Mouse (Mus musculus) myocyte (in vitro differentiated cells): ENCODE measurements around the gene Cend1. TPM values are rescaled to one million over a fixed set of nuclear protein-coding genes. Genes with fewer than 3 reads are reported as not detected.
A peak's percentile ranks its signal among the peaks of the same experiment; 100 is the strongest.

Experiments used
- H3K27me3 ChIP-seq: one replicate; pipeline ENCODE4 v1.6.1; 2011; ENCODE audit not compliant: control insufficient read depth, insufficient read depth, insufficient read length
- H3K36me3 ChIP-seq: one replicate; pipeline ENCODE4 v1.6.1; 2011; ENCODE audit not compliant: control insufficient read depth, insufficient read depth
- H3K4me2 ChIP-seq: one replicate; pipeline ENCODE4 v1.6.1; 2011; ENCODE audit warnings: low read depth, control low read depth
- H3K4me3 ChIP-seq: one replicate; pipeline ENCODE4 v1.5.1; 2011; ENCODE audit warnings: mild to moderate bottlenecking, control low read depth, moderate library complexity
- H3K79me2 ChIP-seq: one replicate; pipeline ENCODE4 v1.6.1; 2011; ENCODE audit not compliant: control insufficient read depth, insufficient read depth
- H3ac ChIP-seq: one replicate; pipeline ENCODE4 v1.6.1; 2011; ENCODE audit not compliant: control insufficient read depth, insufficient read length
- CEBPB ChIP-seq: IDR thresholded peaks from 2 replicates; pipeline ENCODE4 v1.6.1; 2011; ENCODE audit warnings: mild to moderate bottlenecking, moderate library complexity; ENCODE audit not compliant: poor library complexity, insufficient read depth, severe bottlenecking
- E2F4 ChIP-seq: IDR thresholded peaks from one replicate; pipeline ENCODE4 v1.6.1; 2011; ENCODE audit warnings: mild to moderate bottlenecking, control low read depth, moderate library complexity; ENCODE audit not compliant: insufficient read depth
- MAX ChIP-seq: IDR thresholded peaks from one replicate; pipeline ENCODE4 v1.6.1; 2011; ENCODE audit warnings: low read depth, mild to moderate bottlenecking, control low read depth
- MYOD1 ChIP-seq, 3 experiments: IDR thresholded peaks; one replicate each; pipeline ENCODE4 v1.6.1; 2011; ENCODE audit warnings: control low read depth in 2 of 3, low read depth in 2 of 3, mild to moderate bottlenecking in 2 of 3, moderate library complexity in 1 of 3; ENCODE audit not compliant: insufficient read length in 2 of 3, control insufficient read depth in 1 of 3
- MYOG ChIP-seq, 3 experiments: IDR thresholded peaks; one replicate each; pipeline ENCODE4 v1.6.1; 2011; ENCODE audit warnings: control low read depth in 2 of 3, low read depth in 2 of 3, mild to moderate bottlenecking in 2 of 3; ENCODE audit not compliant: insufficient read length in 2 of 3, control insufficient read depth in 1 of 3, insufficient read depth in 1 of 3
- POLR2A ChIP-seq: IDR thresholded peaks from one replicate; pipeline ENCODE4 v1.6.1; 2011; ENCODE audit warnings: low read depth, mild to moderate bottlenecking, control low read depth, moderate library complexity; ENCODE audit not compliant: insufficient read length
- POLR2AphosphoS2 ChIP-seq: IDR thresholded peaks from one replicate; pipeline ENCODE4 v1.6.1; 2011; ENCODE audit warnings: low read depth, control low read depth; ENCODE audit not compliant: insufficient read length
- REST ChIP-seq: IDR thresholded peaks from one replicate; pipeline ENCODE4 v1.6.1; 2011; ENCODE audit warnings: mild to moderate bottlenecking, control low read depth, moderate library complexity; ENCODE audit not compliant: insufficient read depth, insufficient read length
- SRF ChIP-seq: IDR thresholded peaks from one replicate; pipeline ENCODE4 v1.6.1; 2011; ENCODE audit warnings: low read depth; ENCODE audit not compliant: control insufficient read depth, insufficient read length
- TCF12 ChIP-seq: IDR thresholded peaks from one replicate; pipeline ENCODE4 v1.6.1; 2011; ENCODE audit warnings: mild to moderate bottlenecking, control low read depth; ENCODE audit not compliant: poor library complexity, insufficient read depth, severe bottlenecking
- TCF3 ChIP-seq: IDR thresholded peaks from one replicate; pipeline ENCODE4 v1.6.1; 2011; ENCODE audit warnings: low read depth, control low read depth; ENCODE audit not compliant: insufficient read length
- USF1 ChIP-seq: IDR thresholded peaks from one replicate; pipeline ENCODE4 v1.6.1; 2011; ENCODE audit warnings: low read depth, mild to moderate bottlenecking, control low read depth, moderate library complexity
- polyA plus RNA-seq: library from polyadenylated mRNA; unstranded; fragments of >200 nt; fragmentation: generic; extraction: Trizol; gene quantifications from one replicate; pipeline ENCODE4 v1.2.1, GENCODE M21; 2012; ENCODE audit warnings: missing spikeins

Cend1 gene
- polyA plus RNA-seq, 1 experiment: 0.25 TPM

DNA sequence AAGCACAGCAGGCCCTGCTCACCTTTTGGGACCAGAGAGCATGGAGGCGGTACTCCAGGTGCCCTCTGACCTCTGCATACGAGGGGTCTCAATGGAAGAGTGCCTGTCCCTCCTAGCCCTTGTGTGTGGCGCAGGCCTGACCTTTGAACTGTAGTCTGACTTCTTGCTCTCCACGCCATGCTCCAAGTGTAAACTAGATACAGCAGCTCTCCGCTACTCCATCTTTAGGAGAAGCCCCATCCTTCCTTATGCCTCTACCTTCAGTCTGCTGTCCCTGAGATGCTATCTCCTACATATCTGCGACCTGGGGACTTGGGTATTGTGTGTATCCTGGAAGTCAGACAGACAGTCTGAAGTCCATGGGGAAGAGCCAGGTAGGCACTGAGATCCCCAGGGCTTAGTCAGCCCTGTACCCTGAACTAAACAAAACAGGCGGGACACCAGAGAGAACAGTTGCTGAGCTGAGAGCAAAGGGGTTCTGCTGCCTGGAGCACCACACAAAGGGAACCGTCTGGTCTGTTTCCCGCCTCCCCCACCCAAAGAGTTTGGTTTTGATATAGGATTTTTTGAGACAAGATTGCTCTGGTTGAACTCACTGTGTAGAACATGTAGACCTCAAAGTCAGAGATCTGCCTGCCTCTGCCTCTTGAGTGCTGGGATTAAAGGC is 6.7 kb upstream of the Cend1 start:
- H3K4me3 ChIP-seq: peak overlapping the region; percentile 60
- no peaks in the 10 kb centered on the region for H3K27me3 ChIP-seq
- TF ChIP-seq MYOG (IDR thresholded peaks at IDR 0.05; ENCODE audit: control insufficient read depth in 1 of 3, insufficient read depth in 1 of 3, insufficient read length in 2 of 3, low read depth in 2 of 3) (no peak), MAX (no peak)
- H3K4me2 ChIP-seq: peak overlapping the region; percentile 97
- H3K79me2 ChIP-seq: peaks cover 12% of the 10 kb centered on the region
- H3K36me3 ChIP-seq: no peaks in the 10 kb centered on the region
- H3ac ChIP-seq: no peak overlapping the region

DNA sequence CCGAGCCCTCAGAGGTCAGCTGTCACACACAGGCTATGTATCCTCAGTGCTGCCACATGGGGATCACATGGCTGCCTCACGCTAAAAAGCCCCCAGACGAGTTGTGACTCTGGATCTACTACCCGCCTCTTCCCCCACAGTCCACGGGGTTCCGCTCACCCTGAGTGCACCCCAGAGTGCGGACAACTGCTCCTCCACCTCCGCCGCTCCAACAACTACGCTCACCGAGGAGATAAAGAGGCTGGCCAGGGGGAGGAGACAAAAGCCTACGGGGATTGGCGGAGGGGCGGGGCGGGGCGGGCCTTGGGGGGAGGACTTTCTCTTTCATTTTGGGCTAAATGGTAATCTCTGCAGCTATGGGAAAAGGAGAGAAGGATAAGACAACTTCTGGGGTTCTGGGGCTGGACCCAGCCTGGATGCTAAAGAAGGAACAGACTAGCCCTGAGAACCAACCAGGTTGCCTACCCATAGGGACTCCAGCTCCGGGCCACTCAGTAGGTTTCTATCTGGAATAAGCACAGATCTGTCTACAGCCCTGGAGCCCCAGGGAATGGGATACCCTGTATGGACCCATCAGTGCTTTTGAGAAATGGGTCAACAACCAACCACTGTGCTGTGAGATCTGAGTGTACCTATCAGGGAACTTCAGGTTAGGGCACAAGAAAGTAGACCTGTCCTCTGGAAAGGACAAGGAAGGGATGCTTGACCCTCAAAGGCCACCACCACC is 6.0 kb upstream of the Cend1 start:
- peak overlapping the region; percentile 60 for H3K4me3 ChIP-seq
- peaks cover 12% of the 10 kb centered on the region for H3K79me2 ChIP-seq
- peak overlapping the region; percentile 88 for H3K4me2 ChIP-seq
- H3K27me3 ChIP-seq: no peaks in the 10 kb centered on the region
- H3K36me3 ChIP-seq: no peaks in the 10 kb centered on the region
- TF ChIP-seq POLR2AphosphoS2 (peak; percentile 34), POLR2A (peak; percentile 70), MYOD1 (IDR thresholded peaks at IDR 0.05; ENCODE audit: control insufficient read depth in 1 of 3, insufficient read length in 2 of 3, low read depth in 2 of 3) (peak in 1 of 3 experiments; percentile 7), MAX (no peak)
- no peak overlapping the region for H3ac ChIP-seq

DNA sequence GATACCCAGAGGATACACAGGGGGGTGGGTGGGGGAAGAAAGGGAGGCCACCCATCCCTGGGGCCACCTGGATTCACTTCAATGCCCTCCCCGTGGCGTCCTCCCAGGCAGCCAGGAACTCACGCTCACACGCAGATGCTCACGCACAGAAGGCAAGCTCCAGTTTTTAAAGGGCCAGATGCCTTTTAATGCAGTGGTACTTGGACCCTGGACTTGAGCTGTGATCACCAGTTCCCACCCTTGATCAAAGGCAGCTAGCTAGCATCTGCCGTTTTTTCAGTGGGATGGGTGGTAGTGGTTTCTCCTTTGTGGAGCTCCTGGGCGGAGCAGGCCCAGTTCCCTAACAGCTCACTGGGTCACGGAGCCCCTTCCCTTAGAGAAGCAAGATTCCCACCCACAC is 5.2 kb upstream of the Cend1 start:
- no peaks in the 10 kb centered on the region for H3K36me3 ChIP-seq
- no peaks in the 10 kb centered on the region for H3K27me3 ChIP-seq
- no peak overlapping the region for H3ac ChIP-seq
- peak overlapping the region; percentile 60 for H3K4me3 ChIP-seq
- peak overlapping the region; percentile 88 for H3K4me2 ChIP-seq
- TF ChIP-seq POLR2AphosphoS2 (no peak), USF1 (no peak), SRF (no peak), E2F4 (no peak), POLR2A (no peak), TCF12 (no peak), CEBPB (no peak), MAX (no peak), MYOG (IDR thresholded peaks at IDR 0.05; ENCODE audit: control insufficient read depth in 1 of 3, insufficient read depth in 1 of 3, insufficient read length in 2 of 3, low read depth in 2 of 3) (no peak), REST (no peak), TCF3 (no peak)
- H3K79me2 ChIP-seq: peaks cover 12% of the 10 kb centered on the region

DNA sequence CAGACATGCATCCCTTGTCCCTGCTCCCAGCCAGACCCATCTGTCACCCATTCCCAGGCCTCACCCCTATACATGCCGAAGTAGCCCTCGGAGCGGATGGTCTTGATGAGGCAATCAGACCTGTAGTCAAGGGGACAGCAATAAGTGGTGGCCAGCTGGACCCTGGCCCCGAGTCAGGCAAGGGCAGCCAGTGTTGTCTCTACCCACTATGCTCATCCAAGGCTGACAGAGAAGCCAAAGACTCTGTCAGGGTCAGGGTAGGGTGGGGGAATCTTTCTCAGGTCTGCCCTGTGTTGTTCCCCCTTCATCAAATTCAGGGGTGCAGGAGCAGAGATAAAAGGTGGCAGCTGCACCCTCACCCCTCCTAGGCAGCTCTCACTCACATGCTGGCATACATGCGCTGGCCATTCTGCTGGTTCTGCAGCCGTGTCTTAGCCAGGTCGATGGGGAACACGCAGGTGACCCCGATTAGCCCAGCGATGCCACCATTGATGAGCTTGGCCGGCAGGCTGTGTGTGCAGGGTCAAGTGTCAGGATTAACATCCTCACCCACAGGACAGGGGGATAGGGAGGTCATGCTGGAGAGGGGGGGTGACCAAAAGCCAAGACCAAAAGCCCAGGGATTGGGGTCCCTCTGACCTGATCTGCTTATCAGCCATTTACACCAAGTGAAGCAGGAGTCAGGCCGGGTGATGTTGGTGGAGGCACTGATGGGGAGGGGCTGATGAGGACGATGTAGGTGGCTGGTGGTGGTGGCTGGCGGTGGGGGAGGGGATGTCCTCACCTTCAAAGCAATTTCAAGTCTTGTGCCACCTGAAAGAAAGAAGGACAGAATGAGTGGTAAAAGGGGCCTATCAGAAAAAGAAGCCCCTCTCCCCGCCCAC is 4.5 kb upstream of the Cend1 start:
- H3K27me3 ChIP-seq: no peaks in the 10 kb centered on the region
- H3K79me2 ChIP-seq: peaks cover 12% of the 10 kb centered on the region
- H3K36me3 ChIP-seq: no peaks in the 10 kb centered on the region
- H3K4me2 ChIP-seq: peak overlapping the region; percentile 88
- no peak for TF ChIP-seq CEBPB
- no peak for TF ChIP-seq SRF
- TF ChIP-seq TCF12: no peak
- TF ChIP-seq E2F4: no peak
- no peak for TF ChIP-seq POLR2A
- TF ChIP-seq USF1: no peak
- TF ChIP-seq MYOD1 (IDR thresholded peaks at IDR 0.05; ENCODE audit: control insufficient read depth in 1 of 3, insufficient read length in 2 of 3, low read depth in 2 of 3): no peak
- TF ChIP-seq POLR2AphosphoS2: no peak
- H3K4me3 ChIP-seq: peak overlapping the region; percentile 60
- no peak overlapping the region for H3ac ChIP-seq
